Mouse (Mus musculus) thymus, adult 2 months (tissue): ENCODE data around the gene Ogg1.

Source experiments
- CTCF ChIP-seq: fragments of 200-500 bp; IDR thresholded peaks from 2 replicates; pipeline ENCODE4 v1.5.1; 2012; ENCODE audit warnings: mild to moderate bottlenecking, control low read depth, low read length, moderate library complexity, borderline replicate concordance; ENCODE audit not compliant: control insufficient read depth, poor library complexity, insufficient read depth; ENCODE audit errors: extremely low read depth
- POLR2A ChIP-seq: fragments of 200-500 bp; IDR thresholded peaks from 2 replicates; pipeline ENCODE4 v1.6.1; 2012; ENCODE audit warnings: mild to moderate bottlenecking, low read length, control low read depth, moderate library complexity; ENCODE audit not compliant: control insufficient read depth, poor library complexity, insufficient read depth; ENCODE audit errors: extremely low read depth

DNA sequence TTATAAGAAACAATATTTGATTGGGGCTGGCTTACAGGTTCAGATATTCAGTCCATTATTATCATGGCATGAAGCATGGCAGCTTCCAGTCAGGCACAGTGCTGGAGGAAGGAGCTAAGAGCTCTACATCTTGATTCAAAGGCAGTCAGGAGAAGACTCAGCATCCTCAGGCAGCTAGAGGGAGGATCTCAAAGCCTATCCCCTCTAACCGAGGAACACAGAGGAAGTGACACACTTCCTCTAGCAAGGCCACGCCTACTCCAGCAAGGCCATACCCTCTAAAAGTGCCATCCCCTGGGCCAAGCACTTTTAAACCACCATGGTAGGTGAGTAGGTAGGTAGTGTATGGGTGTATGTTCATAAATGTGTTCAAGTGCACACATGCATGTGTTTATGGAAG lies 3.8 kb downstream of the Ogg1 start:
- TF ChIP-seq POLR2A (no peak), CTCF (no peak)
